Mouse (Mus musculus) adrenal gland, postnatal 10 days (tissue): ENCODE results near the gene Ociad1. TPM values are rescaled to one million over a fixed set of nuclear protein-coding genes. Genes with fewer than 3 reads are reported as not detected.
"Not testable (repeated sequence)": the region's sequence is repeated elsewhere in the genome, so short reads cannot be mapped to it uniquely, and the experiment has no call there.

Source experiments
- DNase-seq: peaks from one replicate; pipeline ENCODE4 v3.0.0; 2021; ENCODE audit warnings: mixed read lengths
- total RNA-seq, 2 experiments: library from RNA; stranded (reverse); gene quantifications; 2 replicates each; pipeline ENCODE4 v1.2.3; 2021

Gene Ociad1
- total RNA-seq, 2 experiments from 2014 or later: 217 to 226 TPM

- DNase-seq: no peak
These were observed 7.1 kb upstream of the Ociad1 start for GRCm38 (mm10) chr5:73285470-73285978.

- no peak for DNase-seq
These were observed 6.0 kb upstream of the Ociad1 start for GRCm38 (mm10) chr5:73286603-73287002.

DNA sequence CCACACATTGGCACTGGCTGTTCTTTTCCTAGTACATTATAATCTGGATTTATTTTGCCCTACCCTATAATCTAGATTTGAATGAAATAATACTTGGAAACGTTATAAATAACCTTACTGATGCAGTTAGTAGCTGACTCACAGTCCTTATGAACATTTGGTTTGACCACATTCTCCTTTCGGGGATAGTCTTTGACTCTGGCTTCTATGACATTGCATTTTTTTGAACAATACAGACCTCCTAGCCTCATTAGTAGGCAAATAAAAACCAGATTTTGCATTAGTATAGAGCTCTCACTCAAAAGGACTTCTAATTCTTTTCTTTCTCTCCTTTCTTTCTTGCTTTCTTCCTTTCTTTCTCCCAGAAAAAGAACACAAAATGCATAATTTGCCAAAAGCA, 2.7 kb upstream of the Ociad1 start:
- no peak for DNase-seq

DNA sequence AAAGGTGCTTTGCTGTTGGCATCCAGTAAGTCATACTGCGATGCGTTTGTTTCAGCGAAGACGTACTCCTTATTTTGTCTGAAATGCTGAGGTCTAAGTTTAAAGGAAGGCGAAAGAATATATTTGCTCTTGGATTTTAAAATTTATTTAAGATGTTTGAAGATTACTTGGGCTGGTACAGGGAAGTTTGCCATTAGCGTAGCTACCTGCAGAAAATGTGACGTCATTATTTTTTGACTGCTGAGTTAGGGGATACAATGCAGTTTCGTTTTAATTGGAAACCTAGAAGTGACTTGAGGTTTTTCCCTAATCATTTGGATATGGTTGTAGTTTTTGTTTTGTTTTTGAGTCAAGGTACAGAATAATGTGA, 859 bp downstream of the Ociad1 start:
- DNase-seq: no peak

DNA sequence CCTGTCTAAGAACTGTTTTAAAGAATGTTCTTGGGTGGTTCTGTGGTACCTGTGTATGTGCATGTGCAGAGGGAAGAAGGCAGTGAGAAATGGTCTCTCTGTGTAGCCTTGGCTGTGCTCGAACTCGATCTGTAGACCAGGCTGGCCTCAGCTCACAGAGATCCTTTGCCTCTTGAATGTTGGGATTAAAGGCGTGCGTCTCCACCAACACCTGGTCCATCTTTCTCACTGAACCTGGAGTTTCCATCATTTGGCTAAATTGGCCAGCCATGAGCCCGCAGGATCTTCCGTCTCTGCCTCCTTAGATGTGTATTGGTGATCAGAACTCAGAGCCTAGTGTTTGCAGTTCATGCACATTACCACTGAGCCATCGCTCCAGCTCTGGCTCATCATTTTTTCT, 2.4 kb downstream of the Ociad1 start:
- DNase-seq: no peak

GRCm38 (mm10) chr5:73295916-73296315, 3.3 kb downstream of the Ociad1 start:
- DNase-seq: no peak

DNA sequence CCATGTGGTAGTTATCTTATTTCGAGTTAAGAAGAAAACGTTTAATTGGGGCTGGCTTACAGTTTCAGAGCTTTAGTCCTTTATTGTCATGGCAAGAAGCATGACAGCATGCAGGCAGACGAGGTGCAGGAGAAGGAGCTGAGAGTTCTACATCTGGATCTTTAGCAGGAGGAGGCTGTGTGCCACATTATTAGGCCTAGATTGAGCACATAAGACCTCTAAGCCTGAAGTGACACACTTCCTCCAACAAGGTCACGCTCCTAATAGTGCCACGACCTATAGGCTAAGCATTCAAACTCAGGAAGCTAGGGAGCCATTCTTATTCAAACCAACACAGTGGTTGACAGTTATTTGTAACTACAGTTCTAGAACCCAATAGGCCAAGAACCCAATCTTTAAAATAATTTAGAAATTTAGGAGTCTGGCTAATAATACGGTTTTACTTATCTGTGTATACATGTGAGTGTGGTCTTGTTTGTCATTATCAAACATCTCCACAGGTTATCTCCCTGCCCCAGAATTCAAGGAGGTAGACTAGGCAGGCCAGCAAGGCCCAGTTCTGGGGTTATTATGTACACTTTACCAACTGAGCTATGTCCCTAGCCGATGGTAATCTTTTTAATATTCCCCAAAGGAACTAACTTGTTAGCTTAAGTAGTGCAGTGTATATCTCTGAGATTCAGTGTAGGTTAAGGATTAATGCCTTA, 9.2 kb downstream of the Ociad1 start:
- DNase-seq: no peak

GRCm38 (mm10) chr5:73304507-73304906, 11.9 kb downstream of the Ociad1 start:
- no peak for DNase-seq

DNA sequence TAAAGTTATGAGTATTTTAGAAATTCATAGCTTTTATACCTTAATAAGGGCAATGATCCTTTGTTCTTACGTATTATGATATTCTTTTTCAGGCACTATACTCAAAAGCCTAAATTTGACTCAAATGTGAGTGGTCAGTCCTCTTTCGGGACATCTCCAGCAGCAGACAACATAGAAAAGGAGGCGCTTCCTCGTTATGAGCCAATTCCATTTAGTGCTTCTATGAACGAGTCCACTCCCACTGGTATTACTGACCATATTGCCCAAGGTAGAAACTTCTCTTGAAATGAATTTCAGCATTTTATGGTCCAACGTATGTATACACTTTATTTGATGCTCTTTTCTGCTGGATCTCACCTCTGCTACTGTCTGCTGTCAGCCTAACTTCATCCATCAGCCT, 13.9 kb downstream of the Ociad1 start:
- DNase-seq: no peak

GRCm38 (mm10) chr5:73307297-73307696, 14.7 kb downstream of the Ociad1 start:
- no peak for DNase-seq

GRCm38 (mm10) chr5:73309496-73309895, 16.9 kb downstream of the Ociad1 start:
- no peak for DNase-seq

DNA sequence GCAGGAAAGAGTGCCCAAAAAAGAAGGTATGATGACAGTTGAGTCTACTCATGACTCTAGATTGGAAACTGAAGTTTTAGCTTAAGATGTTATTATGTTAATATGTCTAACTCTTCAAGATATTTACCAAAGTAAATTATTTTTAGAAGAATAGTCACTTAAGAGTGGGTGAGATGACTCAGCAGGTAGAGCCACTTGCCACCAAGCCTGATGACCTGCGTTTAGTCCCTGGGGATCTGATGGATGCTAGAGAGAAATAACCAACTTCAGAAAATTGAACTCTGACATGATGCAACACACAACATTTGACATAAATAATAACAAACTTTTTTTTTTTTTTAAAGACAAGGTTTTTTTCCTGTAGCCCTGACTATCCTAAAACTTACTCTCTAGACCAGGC, 17.8 kb downstream of the Ociad1 start:
- no peak for DNase-seq

- no peak for DNase-seq
These were observed 18.9 kb downstream of the Ociad1 start for GRCm38 (mm10) chr5:73311458-73311857.

GRCm38 (mm10) chr5:73313591-73313990, 21.0 kb downstream of the Ociad1 start:
- no peak for DNase-seq

DNA sequence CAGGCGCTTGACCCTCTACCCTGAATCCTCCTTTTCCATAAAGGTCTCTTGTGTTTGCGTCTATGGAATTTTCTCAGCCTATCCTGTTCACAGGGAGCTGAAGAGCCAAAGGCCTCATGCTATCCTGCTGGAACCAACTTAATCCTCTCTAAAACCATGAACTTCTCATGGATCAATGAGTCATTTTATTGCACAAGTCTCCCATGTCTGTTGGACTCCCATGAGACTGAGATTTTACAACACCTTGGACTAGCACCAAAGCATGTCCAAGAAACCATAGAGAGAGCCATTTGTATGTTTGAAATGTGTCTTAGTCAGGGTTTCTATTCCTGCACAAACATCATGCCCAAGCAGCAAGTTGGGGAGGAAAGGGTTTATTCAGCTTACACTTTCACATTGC, 22.1 kb downstream of the Ociad1 start:
- no peak for DNase-seq

DNA sequence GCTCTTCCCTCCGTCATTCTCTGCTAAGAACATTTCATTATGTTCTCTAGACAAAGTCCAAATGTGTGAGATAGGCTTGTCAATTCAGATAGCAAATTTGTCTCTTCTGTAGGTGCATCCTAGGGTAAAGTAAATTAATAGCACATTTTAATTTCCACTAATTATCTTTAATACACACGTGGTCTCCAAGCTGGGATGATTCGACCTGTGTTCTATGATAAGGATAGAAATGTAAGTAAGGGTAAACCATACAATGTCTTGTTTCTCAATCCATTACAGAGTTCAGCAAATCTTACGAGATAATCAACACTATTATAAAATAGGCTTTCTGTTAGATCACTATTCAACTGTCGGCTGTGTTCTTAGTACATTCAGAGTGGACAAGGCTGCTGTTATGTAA, 26.7 kb downstream of the Ociad1 start:
- DNase-seq: no peak

DNA sequence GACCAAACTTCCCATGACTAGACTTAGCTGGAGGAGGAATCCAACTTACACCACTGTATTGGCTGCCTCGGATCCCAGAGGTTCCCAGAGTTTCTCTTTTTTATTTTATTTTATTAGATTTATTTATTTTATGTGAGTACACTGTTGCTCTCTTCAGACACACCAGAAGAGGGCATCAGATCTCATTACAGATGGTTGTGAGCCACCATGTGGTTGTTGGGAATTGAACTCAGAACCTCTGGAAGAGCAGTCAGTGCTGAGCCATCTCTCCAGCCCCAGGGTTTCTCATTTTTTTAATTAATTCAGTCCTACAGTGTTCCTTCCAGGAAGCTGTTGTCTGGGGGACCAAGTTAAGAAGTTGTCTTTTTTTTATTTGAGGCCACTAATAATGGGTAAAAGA, 30.1 kb downstream of the Ociad1 start:
- DNase-seq: not testable (repeated sequence)

GRCm38 (mm10) chr5:73323602-73324001, 31.0 kb downstream of the Ociad1 start:
- DNase-seq: no peak

GRCm38 (mm10) chr5:73324526-73325170, 32.1 kb downstream of the Ociad1 start:
- no peak for DNase-seq

GRCm38 (mm10) chr5:73331002-73331401, 38.4 kb downstream of the Ociad1 start:
- DNase-seq: no peak

- no peak for DNase-seq
These were observed 43.9 kb downstream of the Ociad1 start for GRCm38 (mm10) chr5:73336448-73336847.

- peak; percentile 50 for DNase-seq
These were observed 45.6 kb downstream of the Ociad1 start for GRCm38 (mm10) chr5:73337961-73338831.

- DNase-seq: no peak
These were observed 46.2 kb downstream of the Ociad1 start for GRCm38 (mm10) chr5:73338832-73339163.
